Mouse (Mus musculus): ENCODE data around the gene Vmn1r70. TPM values are rescaled to one million over a fixed set of nuclear protein-coding genes. Genes with fewer than 3 reads are reported as not detected.

The Vmn1r70 gene
- polyA plus RNA-seq (2015; fragmentation: Nextera tagmentation; extraction: Ambion mirVana) = not detected in 2 replicates

GRCm38 (mm10) chr7:10631232-10631631 is at the start of gene Vmn1r70:
Gene Vmn1r70 (plus strand): TSS chr7:10631532.

GRCm38 (mm10) chr7:10613559-10613958 is 17.8 kb upstream of the Vmn1r70 start, which contains the start of gene Vmn1r69:
Gene Vmn1r69 (minus strand): TSS chr7:10613659.

Other genes with a start within 250 kb of the Vmn1r70 start
- gene Vmn1r67, start 188.2 kb upstream of the Vmn1r70 start, polyA plus RNA-seq (2015; fragmentation: Nextera tagmentation; extraction: Ambion mirVana) = not detected in 2 replicates
- 2.3 TPM in 2 replicates for gene Zik1, start 136.1 kb upstream of the Vmn1r70 start, polyA plus RNA-seq (2015; fragmentation: Nextera tagmentation; extraction: Ambion mirVana)
- not detected in 2 replicates for gene Vmn1r68, start 73.0 kb upstream of the Vmn1r70 start, polyA plus RNA-seq (2015; fragmentation: Nextera tagmentation; extraction: Ambion mirVana)
- not detected in 2 replicates for gene Vmn1r69, start 17.9 kb upstream of the Vmn1r70 start, polyA plus RNA-seq (2015; fragmentation: Nextera tagmentation; extraction: Ambion mirVana)
- not detected in 2 replicates for gene Nlrp4b, start 56.3 kb downstream of the Vmn1r70 start, polyA plus RNA-seq (2015; fragmentation: Nextera tagmentation; extraction: Ambion mirVana)
- not detected in 2 replicates for gene Vmn1r71, start 122.8 kb downstream of the Vmn1r70 start, polyA plus RNA-seq (2015; fragmentation: Nextera tagmentation; extraction: Ambion mirVana)